Mouse (Mus musculus) G1E (cell line): ENCODE data around the gene Rnf157.

Source experiments
- CTCF ChIP-seq: IDR thresholded peaks from 2 replicates; pipeline ENCODE4 v1.5.1; 2012; ENCODE audit warnings: low read depth, low read length, inconsistent platforms, mixed read lengths
- GATA1 ChIP-seq: IDR thresholded peaks from 2 replicates; pipeline ENCODE4 v1.6.1; 2012; ENCODE audit warnings: borderline replicate concordance, low read length, inconsistent platforms, mixed read lengths
- GATA2 ChIP-seq: IDR thresholded peaks from 2 replicates; pipeline ENCODE4 v1.6.1; 2012; ENCODE audit warnings: low read depth, low read length, inconsistent platforms, borderline replicate concordance
- TAL1 ChIP-seq: conservative IDR thresholded peaks from 2 replicates; pipeline ENCODE4 v1.6.1; 2012; ENCODE audit warnings: low read depth, low read length, inconsistent platforms, mixed read lengths

DNA sequence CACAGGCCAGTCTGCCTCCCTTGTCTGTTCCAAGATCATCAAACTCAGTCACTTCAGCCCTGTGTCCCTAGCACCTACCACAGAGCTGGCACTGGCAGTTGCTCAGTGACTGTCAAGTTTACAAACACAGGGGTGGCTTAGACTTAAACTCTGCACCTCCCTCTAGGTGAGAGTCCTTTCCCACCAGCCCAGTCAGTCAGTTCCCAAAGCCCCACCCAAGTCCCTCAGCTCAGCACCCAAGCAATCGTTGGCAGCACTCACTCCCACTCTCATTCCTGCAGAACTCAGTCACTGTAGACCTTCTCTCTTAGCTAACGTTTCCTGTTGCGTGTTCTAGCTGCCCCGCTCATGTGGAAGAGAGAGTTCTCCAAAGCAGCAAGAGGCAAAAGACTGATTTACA, 18.1 kb downstream of the Rnf157 start:
- no peak for TF ChIP-seq CTCF
- TF ChIP-seq GATA1, result no peak
- no peak for TF ChIP-seq GATA2
- no peak for TF ChIP-seq TAL1
